27 mouse cellular contexts compared by ENCODE assay signal in the genomic region with DNA sequence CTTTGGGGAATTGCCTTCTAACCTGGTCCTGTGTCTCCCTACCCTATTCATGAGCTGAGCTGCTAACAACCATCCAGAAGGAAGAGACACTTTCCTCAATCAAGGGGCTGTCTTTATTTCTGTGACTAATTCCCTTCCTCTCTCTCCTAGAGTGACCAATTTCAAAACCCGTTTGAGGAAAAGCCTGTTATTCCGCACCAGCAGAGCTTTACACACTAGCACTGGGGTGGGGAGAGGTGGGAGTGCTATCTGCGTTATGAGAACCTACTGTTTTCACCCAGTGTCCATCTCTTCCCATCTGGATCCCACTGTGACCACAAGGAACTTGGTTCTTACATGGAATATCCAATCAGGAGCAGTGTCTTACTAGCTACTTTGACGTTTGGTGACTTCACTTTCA. TPM values are rescaled to one million over a fixed set of nuclear protein-coding genes. Genes with fewer than 3 reads are reported as not detected.
DNase-seq lines count a peak whose midpoint lies in the region.
"Had no signal": no experiment of that assay in that cellular context is flagged by ENCODE, and none has a peak within 500 bp of the region (broad histone marks: within the 10 kb centered on the region; RNA-seq: fewer than 3 reads in every experiment).

No protein-coding gene starts in this region.

- peak; percentile 5 for DNase-seq in embryo, embryonic 10.5 days (ENCODE audit: low spot score)
- no peak for DNase-seq in embryo, embryonic 10 days (ENCODE audit: low spot score)
- peak; percentile 3 for DNase-seq in lung, postnatal 36 days
- no peak for DNase-seq in lung, postnatal 14 days
- DNase-seq in ZHBTc4 (ENCODE audit: low read depth, low spot score): peak; percentile 12
- peak; percentile 64 for DNase-seq in retina, postnatal 1 day
- no peak for DNase-seq in urinary bladder, postnatal 36 days (ENCODE audit: low spot score in 2 of 2)
- no peak for DNase-seq in heart, adult 18-20 months
- DNase-seq: adrenal gland, postnatal 10 days; cerebellum, adult 8-10 months; cerebellum, postnatal 25 days; gastrocnemius, postnatal 25 days; heart, postnatal 36 days; kidney, adult 2 months; kidney, postnatal 36 days; lung, postnatal 4 days; right cerebral cortex, postnatal 25 days; thymus, adult 18-20 months; thymus, postnatal 36 days had no signal

RNA-seq across cellular contexts. Expression of gene Gm11214, which starts 4.1 kb away (rescaled TPM):
- total RNA-seq in heart, adult 18-20 months (2021): not detected
- total RNA-seq: adrenal gland, postnatal 10 days; gastrocnemius, adult 18-20 months; gastrocnemius, postnatal 25 days; heart, postnatal 36 days; layer of hippocampus, adult 2 months; layer of hippocampus, postnatal 14 days; left cerebral cortex, adult 8-10 months; left cerebral cortex, postnatal 36 days; megakaryocyte-erythroid progenitor cell, adult 5-6 weeks; MEL; midbrain, postnatal 0 days had no signal

RNA-seq across cellular contexts. Expression of gene Tex48, which starts 36.9 kb away (rescaled TPM):
- total RNA-seq in heart, adult 18-20 months (2021): not detected
- total RNA-seq: adrenal gland, postnatal 10 days; gastrocnemius, adult 18-20 months; gastrocnemius, postnatal 25 days; heart, postnatal 36 days; layer of hippocampus, adult 2 months; layer of hippocampus, postnatal 14 days; left cerebral cortex, adult 8-10 months; left cerebral cortex, postnatal 36 days; megakaryocyte-erythroid progenitor cell, adult 5-6 weeks; MEL; midbrain, postnatal 0 days had no signal

RNA-seq across cellular contexts. Expression of gene Gm11213, which starts 54.0 kb away (rescaled TPM):
- not detected for total RNA-seq in heart, adult 18-20 months (2021)
- total RNA-seq: adrenal gland, postnatal 10 days; gastrocnemius, adult 18-20 months; gastrocnemius, postnatal 25 days; heart, postnatal 36 days; layer of hippocampus, adult 2 months; layer of hippocampus, postnatal 14 days; left cerebral cortex, adult 8-10 months; left cerebral cortex, postnatal 36 days; megakaryocyte-erythroid progenitor cell, adult 5-6 weeks; MEL; midbrain, postnatal 0 days had no signal

Comparison
In these comparisons a context has a peak if more than half of its experiments do, and no peak if none do; other contexts are left out.
1. DNase-seq: peak in embryo, embryonic 10.5 days (single experiment), lung, postnatal 36 days (single experiment), ZHBTc4 (single experiment) and retina, postnatal 1 day (single experiment); none in embryo, embryonic 10 days (single experiment), lung, postnatal 14 days (single experiment), urinary bladder, postnatal 36 days (0 of 2) and heart, adult 18-20 months (0 of 2).